Mouse (Mus musculus): ENCODE results near the gene Crebrf. TPM values are rescaled to one million over a fixed set of nuclear protein-coding genes. Genes with fewer than 3 reads are reported as not detected.

Gene Crebrf
- polyA plus RNA-seq, 1 experiment from 2014 or later: 15.1 TPM

DNA sequence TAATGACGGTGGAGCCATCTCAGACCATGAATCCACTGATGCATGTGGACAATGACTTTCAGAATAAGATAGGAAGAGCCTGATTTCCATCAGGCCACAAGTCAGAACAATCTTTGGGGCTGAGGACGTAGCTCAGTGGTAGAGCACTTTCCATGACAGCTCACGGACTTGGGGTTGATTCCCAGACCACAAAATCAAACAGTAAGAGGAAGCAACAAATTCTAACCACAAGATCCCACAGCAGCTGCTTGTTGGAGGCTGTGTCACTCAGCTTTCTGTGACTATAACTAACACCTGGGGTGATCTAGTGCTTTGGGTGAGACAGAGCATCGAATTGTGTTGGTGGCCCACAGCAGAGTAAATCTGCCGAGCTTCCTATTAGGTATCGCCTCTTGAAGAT is 101.4 kb downstream of the Crebrf start:
- no peaks in the 10 kb centered on the region for H3K9me3 ChIP-seq (ENCODE audit: control insufficient read depth, low read length)
- H3K9ac ChIP-seq (replicated peaks; ENCODE audit: low read depth, low read length): no peak overlapping the region
- no peaks in the 10 kb centered on the region for H3K27me3 ChIP-seq (ENCODE audit: control insufficient read depth, insufficient read depth, low read length)
- H3K4me1 ChIP-seq (ENCODE audit: control insufficient read depth, insufficient read depth, low read length): no peaks in the 10 kb centered on the region
- H3K4me2 ChIP-seq (ENCODE audit: low read depth, low read length): no peak overlapping the region
- no peak overlapping the region for H3K4me3 ChIP-seq (ENCODE audit: low read depth, low read length)
- no peaks in the 10 kb centered on the region for H3K36me3 ChIP-seq (ENCODE audit: control insufficient read depth, insufficient read depth, low read length)
- H3K27ac ChIP-seq (ENCODE audit: low read depth, low read length): no peak overlapping the region
- WGBS: 87% methylated on average over 6 of the region's 6 CpGs
- no peak for ATAC-seq (ENCODE audit: low read depth)

GRCm38 (mm10) chr17:26817776-26818175 is 102.3 kb downstream of the Crebrf start:
- Histone ChIP-seq H3K27me3 (ENCODE audit: control insufficient read depth, insufficient read depth, low read length) (no peaks in the 10 kb centered on the region), H3K4me2 (ENCODE audit: low read depth, low read length) (no peak overlapping the region), H3K27ac (ENCODE audit: low read depth, low read length) (no peak overlapping the region), H3K9me3 (ENCODE audit: control insufficient read depth, low read length) (no peaks in the 10 kb centered on the region), H3K9ac (replicated peaks; ENCODE audit: low read depth, low read length) (no peak overlapping the region), H3K36me3 (ENCODE audit: control insufficient read depth, insufficient read depth, low read length) (no peaks in the 10 kb centered on the region), H3K4me1 (ENCODE audit: control insufficient read depth, insufficient read depth, low read length) (no peaks in the 10 kb centered on the region), H3K4me3 (ENCODE audit: low read depth, low read length) (no peak overlapping the region)
- ATAC-seq (ENCODE audit: low read depth): no peak

- no peak overlapping the region for H3K4me3 ChIP-seq (ENCODE audit: low read depth, low read length)
- no peak for ATAC-seq (ENCODE audit: low read depth)
- 86% methylated on average over 15 of the region's 17 CpGs for WGBS
- no peaks in the 10 kb centered on the region for H3K36me3 ChIP-seq (ENCODE audit: control insufficient read depth, insufficient read depth, low read length)
- no peak overlapping the region for H3K9ac ChIP-seq (replicated peaks; ENCODE audit: low read depth, low read length)
- H3K9me3 ChIP-seq (ENCODE audit: control insufficient read depth, low read length): no peaks in the 10 kb centered on the region
- no peak overlapping the region for H3K27ac ChIP-seq (ENCODE audit: low read depth, low read length)
- H3K4me1 ChIP-seq (ENCODE audit: control insufficient read depth, insufficient read depth, low read length): no peaks in the 10 kb centered on the region
- H3K4me2 ChIP-seq (ENCODE audit: low read depth, low read length): no peak overlapping the region
- no peaks in the 10 kb centered on the region for H3K27me3 ChIP-seq (ENCODE audit: control insufficient read depth, insufficient read depth, low read length)
Measured at GRCm38 (mm10) chr17:26826131-26826530, 110.7 kb downstream of the Crebrf start.

Other genes starting within 250 kb of the Crebrf start
- 103 and 105 TPM in 2 replicates for gene Ergic1, start 154.2 kb upstream of the Crebrf start, polyA plus RNA-seq (2014; fragmentation: Nextera tagmentation; extraction: Ambion mirVana)
- 26.9 and 27.2 TPM in 2 replicates for gene Dusp1, start 153.5 kb upstream of the Crebrf start, polyA plus RNA-seq (2014; fragmentation: Nextera tagmentation; extraction: Ambion mirVana)
- 76.5 and 85.8 TPM in 2 replicates for gene Atp6v0e, start 52.4 kb upstream of the Crebrf start, polyA plus RNA-seq (2014; fragmentation: Nextera tagmentation; extraction: Ambion mirVana)
- 47.7 and 54.2 TPM in 2 replicates for gene Bnip1, start 65.4 kb downstream of the Crebrf start, polyA plus RNA-seq (2014; fragmentation: Nextera tagmentation; extraction: Ambion mirVana)
- gene Nkx2-5, start 129.4 kb downstream of the Crebrf start, polyA plus RNA-seq (2014; fragmentation: Nextera tagmentation; extraction: Ambion mirVana): not detected in 2 replicates
- gene Kifc5b, start 201.4 kb downstream of the Crebrf start, polyA plus RNA-seq (2014; fragmentation: Nextera tagmentation; extraction: Ambion mirVana): 2.4 and 2.8 TPM in 2 replicates
- 18.8 and 23.8 TPM in 2 replicates for gene Phf1, start 217.4 kb downstream of the Crebrf start, polyA plus RNA-seq (2014; fragmentation: Nextera tagmentation; extraction: Ambion mirVana)
- 112 and 127 TPM in 2 replicates for gene Cuta, start 223.9 kb downstream of the Crebrf start, polyA plus RNA-seq (2014; fragmentation: Nextera tagmentation; extraction: Ambion mirVana)
- 5.2 and 7.4 TPM in 2 replicates for gene Syngap1, start 225.6 kb downstream of the Crebrf start, polyA plus RNA-seq (2014; fragmentation: Nextera tagmentation; extraction: Ambion mirVana)